Comparison of ENCODE assay signal across 9 mouse cellular contexts in genomic region chr9:32720264-32721031, GRCm38 (mm10).
DNase-seq lines count a peak whose midpoint lies in the region; ATAC-seq and TF ChIP-seq lines count a peak whose summit lies in the region.
"Had no signal": no experiment of that assay in that cellular context is flagged by ENCODE, and none has a peak within 500 bp of the region (broad histone marks: within the 10 kb centered on the region; RNA-seq: fewer than 3 reads in every experiment).

No protein-coding gene starts in this region.

- no peak overlapping the region for H3K4me3 ChIP-seq in heart, embryonic 12.5 days
- H3K4me3 ChIP-seq in heart, embryonic 11.5 days (ENCODE audit: low read depth, low read length) = no peak overlapping the region
- H3K4me3 ChIP-seq in neural tube, embryonic 15.5 days (replicated peaks) = no peak overlapping the region
- H3K4me3 ChIP-seq in embryonic fibroblast, embryonic 13.5 days (ENCODE audit: insufficient read depth, low read length) = no peak overlapping the region

- peak; percentile 53 for DNase-seq in neural tube, embryonic 10.5 days (ENCODE audit: extremely low spot score, low spot score)
- DNase-seq in naive thymus-derived CD4-positive, alpha-beta T cell, adult 2 months (ENCODE audit: low read depth) = peak; percentile 64
- no peak for DNase-seq in cerebellum, postnatal 10 days
- DNase-seq: kidney, adult 9 months had no signal

- H3K36me3 ChIP-seq in heart, embryonic 12.5 days = peaks cover 7% of the 10 kb centered on the region; the same call in 1 of the 2 replicates
- no peaks in the 10 kb centered on the region for H3K36me3 ChIP-seq in heart, embryonic 11.5 days (ENCODE audit: control insufficient read depth, insufficient read depth, low read length)
- no peaks in the 10 kb centered on the region for H3K36me3 ChIP-seq in neural tube, embryonic 15.5 days

- H3K9ac ChIP-seq in heart, embryonic 12.5 days = 0 out of 2 replicates have a peak overlapping the region, but pooled peaks have one; percentile 5
- no peak overlapping the region for H3K9ac ChIP-seq in heart, embryonic 11.5 days (ENCODE audit: low read depth, low read length)
- H3K9ac ChIP-seq in neural tube, embryonic 15.5 days (replicated peaks) = no peak overlapping the region

- H3K27ac ChIP-seq in heart, embryonic 12.5 days (ENCODE audit: poor library complexity, severe bottlenecking) = peak overlapping the region; percentile 33
- no peak overlapping the region for H3K27ac ChIP-seq in heart, embryonic 11.5 days (ENCODE audit: low read depth, low read length)
- H3K27ac ChIP-seq in neural tube, embryonic 15.5 days (replicated peaks) = no peak overlapping the region
- peak overlapping the region; percentile 69 for H3K27ac ChIP-seq in embryonic fibroblast, embryonic 13.5 days (ENCODE audit: insufficient read depth, low read length)

- TF ChIP-seq CTCF in embryonic fibroblast, embryonic 13.5 days (IDR thresholded peaks at IDR 0.05; ENCODE audit: borderline replicate concordance, insufficient read depth, low read length) = no peak

- ATAC-seq in heart, embryonic 12.5 days (ENCODE audit: insufficient number of reproducible peaks, low FRiP score) = no peak
- ATAC-seq in heart, embryonic 11.5 days (replicated peaks; ENCODE audit: insufficient number of reproducible peaks, low FRiP score, low TSS enrichment) = no peak
- ATAC-seq in neural tube, embryonic 15.5 days (ENCODE audit: low FRiP score) = no peak
- no peak for ATAC-seq in cerebellum, adult (ENCODE audit: insufficient number of reproducible peaks, low FRiP score, low TSS enrichment)

- H3K9me3 ChIP-seq in heart, embryonic 12.5 days (replicated peaks) = no peaks in the 10 kb centered on the region
- H3K9me3 ChIP-seq in heart, embryonic 11.5 days (replicated peaks; ENCODE audit: control insufficient read depth, low read length) = no peaks in the 10 kb centered on the region
- H3K9me3 ChIP-seq in neural tube, embryonic 15.5 days (replicated peaks) = no peaks in the 10 kb centered on the region

- 0 out of 2 replicates have a peak overlapping the region, but pooled peaks have one; percentile 9 for H3K4me2 ChIP-seq in heart, embryonic 12.5 days
- no peak overlapping the region for H3K4me2 ChIP-seq in heart, embryonic 11.5 days
- H3K4me2 ChIP-seq in neural tube, embryonic 15.5 days = no peak overlapping the region

- H3K4me1 ChIP-seq in heart, embryonic 12.5 days (replicated peaks) = peaks cover 67% of the 10 kb centered on the region
- H3K4me1 ChIP-seq in heart, embryonic 11.5 days (ENCODE audit: control insufficient read depth, insufficient read depth, low read length) = peaks cover 42% of the 10 kb centered on the region
- peaks cover 32% of the 10 kb centered on the region for H3K4me1 ChIP-seq in neural tube, embryonic 15.5 days
- H3K4me1 ChIP-seq in embryonic fibroblast, embryonic 13.5 days (ENCODE audit: control insufficient read depth, insufficient read depth, low read length) = peaks cover 35% of the 10 kb centered on the region

- no peaks in the 10 kb centered on the region for H3K27me3 ChIP-seq in heart, embryonic 12.5 days (replicated peaks)
- no peaks in the 10 kb centered on the region for H3K27me3 ChIP-seq in heart, embryonic 11.5 days (ENCODE audit: control insufficient read depth, insufficient read depth, low read length)
- H3K27me3 ChIP-seq in neural tube, embryonic 15.5 days (replicated peaks) = peaks cover 10% of the 10 kb centered on the region; the same call in 1 of the 2 replicates

- 46% methylated on average over 12 of the region's 12 CpGs for WGBS in heart, embryonic 12.5 days
- WGBS in heart, embryonic 11.5 days (ENCODE audit: insufficient replicate concordance) = 46% methylated on average over 12 of the region's 12 CpGs
- WGBS in neural tube, embryonic 15.5 days = 58% methylated on average over 12 of the region's 12 CpGs

- no peak for TF ChIP-seq POLR2A in embryonic fibroblast, embryonic 13.5 days (IDR thresholded peaks at IDR 0.05; ENCODE audit: low read depth, low read length)

Comparison
In these comparisons a context has a peak if more than half of its experiments do, and no peak if none do; other contexts are left out.
1. H3K27ac ChIP-seq: peak in heart, embryonic 12.5 days (single experiment) and embryonic fibroblast, embryonic 13.5 days (single experiment); none in heart, embryonic 11.5 days (single experiment) and neural tube, embryonic 15.5 days (single experiment).
2. DNase-seq: peak in neural tube, embryonic 10.5 days (single experiment) and naive thymus-derived CD4-positive, alpha-beta T cell, adult 2 months (single experiment); none in cerebellum, postnatal 10 days (0 of 2).